Mouse (Mus musculus) thymus, adult 2 months (tissue): ENCODE measurements around the gene Col12a1.

ENCODE experiments used
- CTCF ChIP-seq: fragments of 200-500 bp; IDR thresholded peaks from 2 replicates; pipeline ENCODE4 v1.5.1; 2012; ENCODE audit warnings: mild to moderate bottlenecking, control low read depth, low read length, moderate library complexity, borderline replicate concordance; ENCODE audit not compliant: control insufficient read depth, poor library complexity, insufficient read depth; ENCODE audit errors: extremely low read depth
- POLR2A ChIP-seq: fragments of 200-500 bp; IDR thresholded peaks from 2 replicates; pipeline ENCODE4 v1.6.1; 2012; ENCODE audit warnings: mild to moderate bottlenecking, low read length, control low read depth, moderate library complexity; ENCODE audit not compliant: control insufficient read depth, poor library complexity, insufficient read depth; ENCODE audit errors: extremely low read depth

DNA sequence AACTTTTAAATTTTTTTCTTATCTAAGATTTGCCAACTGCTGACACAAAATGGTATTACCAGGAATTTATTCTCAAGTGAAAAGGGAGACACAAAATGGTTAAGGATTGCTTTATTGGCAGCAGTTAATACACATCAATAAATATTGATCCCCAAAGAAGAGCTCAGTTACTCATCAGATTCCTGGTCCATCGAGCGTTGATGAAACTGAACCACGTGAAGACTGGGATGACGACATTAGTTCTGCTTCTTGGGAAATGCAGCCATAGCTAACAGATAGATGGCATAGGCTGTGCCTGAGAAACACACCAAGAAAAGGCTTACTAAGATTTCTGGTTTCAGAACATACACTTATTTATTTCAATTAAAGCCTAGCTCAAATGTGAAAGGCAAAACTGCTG, 36.7 kb upstream of the Col12a1 start:
- TF ChIP-seq CTCF (no peak), POLR2A (no peak)
